Mouse (Mus musculus) midbrain, embryonic 12.5 days (tissue): ENCODE results near the gene Pknox2. TPM values are rescaled to one million over a fixed set of nuclear protein-coding genes. Genes with fewer than 3 reads are reported as not detected.

Source experiments
- ATAC-seq: fragments of 200-750 bp; cut with Nextera tagmentation; 2 replicates; pipeline ENCODE4 v1.8.0; 2017; ENCODE audit warnings: low read depth, moderate TSS enrichment, moderate library complexity; ENCODE audit not compliant: low FRiP score
- H3K27ac ChIP-seq: fragments of 300-500 bp; sonication (generic); replicated peaks from 2 replicates; pipeline ENCODE4 v1.5.1; 2016; ENCODE audit warnings: mild to moderate bottlenecking
- H3K27me3 ChIP-seq: fragments of 300-500 bp; sonication (generic); 2 replicates; pipeline ENCODE4 v1.6.1; 2016; ENCODE audit warnings: mild to moderate bottlenecking
- H3K36me3 ChIP-seq: fragments of 300-500 bp; sonication (generic); 2 replicates; pipeline ENCODE4 v1.6.1; 2016
- H3K4me1 ChIP-seq: fragments of 300-500 bp; sonication (generic); 2 replicates; pipeline ENCODE4 v1.6.1; 2016
- H3K4me2 ChIP-seq: fragments of 300-500 bp; sonication (generic); replicated peaks from 2 replicates; pipeline ENCODE4 v1.6.1; 2016; ENCODE audit warnings: mild to moderate bottlenecking, moderate library complexity
- H3K4me3 ChIP-seq: fragments of 300-500 bp; sonication (generic); 2 replicates; pipeline ENCODE4 v1.5.1; 2016; ENCODE audit warnings: mild to moderate bottlenecking
- H3K9ac ChIP-seq: fragments of 300-500 bp; sonication (generic); replicated peaks from 2 replicates; pipeline ENCODE4 v1.6.1; 2016; ENCODE audit warnings: mild to moderate bottlenecking, moderate library complexity
- H3K9me3 ChIP-seq: fragments of 300-500 bp; sonication (generic); 2 replicates; pipeline ENCODE4 v1.6.1; 2016; ENCODE audit warnings: mild to moderate bottlenecking
- WGBS: fragments of 180-500 bp; shearing (Covaris S2); methylation state at CpG from one replicate; pipeline ENCODE4 v1.1.7; 2016; 5-methylcytosine and 5-hydroxymethylcytosine counted together
- polyA plus RNA-seq: library from polyadenylated mRNA; unstranded; fragments of >200 nt; fragmentation: Nextera tagmentation; extraction: Ambion mirVana; gene quantifications from 2 replicates; pipeline ENCODE4 v1.2.1, GENCODE M21; 2016

Gene Pknox2
- polyA plus RNA-seq, 1 experiment from 2014 or later, result 33.7 TPM

GRCm38 (mm10) chr9:36970651-36971050 lies 176.6 kb downstream of the Pknox2 start:
- Histone ChIP-seq H3K9ac (no peak overlapping the region), H3K27ac (no peak overlapping the region), H3K4me3 (no peak overlapping the region), H3K36me3 (0 out of 2 replicates have a peak, but pooled peaks cover 3% of the 10 kb centered on the region), H3K4me2 (no peak overlapping the region), H3K27me3 (no peaks in the 10 kb centered on the region; the same call in 1 of the 2 replicates), H3K4me1 (peaks cover 37% of the 10 kb centered on the region; the same call in 1 of the 2 replicates), H3K9me3 (no peaks in the 10 kb centered on the region)
- peak; percentile 20; the same call in 1 of the 2 replicates for ATAC-seq
- WGBS, result 11% methylated on average over 5 of the region's 5 CpGs

GRCm38 (mm10) chr9:36969131-36969530 lies 178.1 kb downstream of the Pknox2 start:
- no peak overlapping the region for H3K9ac ChIP-seq
- H3K36me3 ChIP-seq, result 0 out of 2 replicates have a peak, but pooled peaks cover 3% of the 10 kb centered on the region
- H3K4me2 ChIP-seq, result no peak overlapping the region
- H3K9me3 ChIP-seq, result no peaks in the 10 kb centered on the region
- 82% methylated on average over 1 of the region's 1 CpGs for WGBS
- H3K4me3 ChIP-seq, result no peak overlapping the region
- H3K27ac ChIP-seq, result no peak overlapping the region
- no peak for ATAC-seq
- H3K4me1 ChIP-seq, result peaks cover 43% of the 10 kb centered on the region
- no peaks in the 10 kb centered on the region; the same call in 1 of the 2 replicates for H3K27me3 ChIP-seq

GRCm38 (mm10) chr9:36968713-36969112 lies 178.5 kb downstream of the Pknox2 start:
- Histone ChIP-seq H3K9me3 (no peaks in the 10 kb centered on the region), H3K27ac (no peak overlapping the region), H3K4me1 (peaks cover 45% of the 10 kb centered on the region), H3K9ac (no peak overlapping the region), H3K36me3 (0 out of 2 replicates have a peak, but pooled peaks cover 3% of the 10 kb centered on the region), H3K27me3 (no peaks in the 10 kb centered on the region; the same call in 1 of the 2 replicates), H3K4me2 (no peak overlapping the region), H3K4me3 (no peak overlapping the region)
- whole genome bisulfite sequencing, result 43% methylated on average over 7 of the region's 7 CpGs
- peak; percentile 32 for ATAC-seq

- Histone ChIP-seq H3K36me3 (0 out of 2 replicates have a peak, but pooled peaks cover 3% of the 10 kb centered on the region), H3K9me3 (no peaks in the 10 kb centered on the region), H3K4me1 (peaks cover 46% of the 10 kb centered on the region), H3K27me3 (no peaks in the 10 kb centered on the region; the same call in 1 of the 2 replicates), H3K27ac (0 out of 2 replicates have a peak overlapping the region, but pooled peaks have one; percentile 25), H3K9ac (no peak overlapping the region), H3K4me3 (no peak overlapping the region), H3K4me2 (no peak overlapping the region)
- ATAC-seq, result no peak
- 78% methylated on average over 7 of the region's 7 CpGs for WGBS
Measured at GRCm38 (mm10) chr9:36968236-36968635, 179.0 kb downstream of the Pknox2 start.

- no peaks in the 10 kb centered on the region; the same call in 1 of the 2 replicates for H3K27me3 ChIP-seq
- H3K36me3 ChIP-seq, result 0 out of 2 replicates have a peak, but pooled peaks cover 3% of the 10 kb centered on the region
- H3K9ac ChIP-seq, result no peak overlapping the region
- H3K4me3 ChIP-seq, result no peak overlapping the region
- no peaks in the 10 kb centered on the region for H3K9me3 ChIP-seq
- H3K4me1 ChIP-seq, result peaks cover 37% of the 10 kb centered on the region
- no peak overlapping the region for H3K27ac ChIP-seq
- no peak overlapping the region for H3K4me2 ChIP-seq
- WGBS, result 63% methylated on average over 5 of the region's 5 CpGs
- no peak for ATAC-seq
Measured at GRCm38 (mm10) chr9:36965720-36966119, 181.5 kb downstream of the Pknox2 start.

- Histone ChIP-seq H3K27ac (peak overlapping the region; percentile 66), H3K4me1 (peaks cover 37% of the 10 kb centered on the region), H3K36me3 (0 out of 2 replicates have a peak, but pooled peaks cover 3% of the 10 kb centered on the region), H3K4me3 (no peak overlapping the region), H3K27me3 (no peaks in the 10 kb centered on the region; the same call in 1 of the 2 replicates), H3K9me3 (no peaks in the 10 kb centered on the region), H3K9ac (no peak overlapping the region), H3K4me2 (no peak overlapping the region)
- 2% methylated on average over 5 of the region's 5 CpGs for WGBS
- ATAC-seq, result peak; percentile 65
Measured at GRCm38 (mm10) chr9:36964230-36964629, 183.0 kb downstream of the Pknox2 start.

- Histone ChIP-seq H3K4me2 (no peak overlapping the region), H3K27me3 (no peaks in the 10 kb centered on the region; the same call in 1 of the 2 replicates), H3K4me3 (no peak overlapping the region), H3K9ac (no peak overlapping the region), H3K4me1 (peaks cover 34% of the 10 kb centered on the region), H3K9me3 (no peaks in the 10 kb centered on the region), H3K36me3 (0 out of 2 replicates have a peak, but pooled peaks cover 3% of the 10 kb centered on the region), H3K27ac (peak overlapping the region; percentile 66)
- ATAC-seq, result no peak
- WGBS, result 37% methylated on average over 3 of the region's 3 CpGs
Measured at GRCm38 (mm10) chr9:36963512-36963911, 183.7 kb downstream of the Pknox2 start.

GRCm38 (mm10) chr9:36961874-36962273 lies 185.3 kb downstream of the Pknox2 start:
- Histone ChIP-seq H3K4me1 (peaks cover 36% of the 10 kb centered on the region), H3K27ac (no peak overlapping the region), H3K4me3 (no peak overlapping the region), H3K36me3 (no peaks in the 10 kb centered on the region), H3K27me3 (no peaks in the 10 kb centered on the region), H3K9me3 (no peaks in the 10 kb centered on the region), H3K4me2 (no peak overlapping the region), H3K9ac (no peak overlapping the region)
- ATAC-seq, result no peak
- WGBS, result 55% methylated on average over 1 of the region's 1 CpGs

- Histone ChIP-seq H3K9me3 (no peaks in the 10 kb centered on the region), H3K4me3 (no peak overlapping the region), H3K36me3 (no peaks in the 10 kb centered on the region), H3K9ac (no peak overlapping the region), H3K27ac (no peak overlapping the region), H3K27me3 (no peaks in the 10 kb centered on the region), H3K4me1 (peaks cover 30% of the 10 kb centered on the region), H3K4me2 (no peak overlapping the region)
- ATAC-seq, result no peak
- 88% methylated on average over 5 of the region's 5 CpGs for WGBS
Measured at GRCm38 (mm10) chr9:36961153-36961552, 186.1 kb downstream of the Pknox2 start.

GRCm38 (mm10) chr9:36951133-36951484 lies 196.1 kb downstream of the Pknox2 start:
- Histone ChIP-seq H3K27ac (peak overlapping the region; percentile 79), H3K9me3 (no peaks in the 10 kb centered on the region), H3K4me3 (no peak overlapping the region), H3K4me1 (peaks cover 31% of the 10 kb centered on the region), H3K27me3 (no peaks in the 10 kb centered on the region), H3K9ac (no peak overlapping the region), H3K36me3 (peaks cover 7% of the 10 kb centered on the region; the same call in 1 of the 2 replicates), H3K4me2 (0 out of 2 replicates have a peak overlapping the region, but pooled peaks have one; percentile 35)
- peak; percentile 42 for ATAC-seq
- 65% methylated on average over 2 of the region's 2 CpGs for WGBS

GRCm38 (mm10) chr9:36950271-36951132 lies 196.7 kb downstream of the Pknox2 start:
- H3K36me3 ChIP-seq, result peaks cover 7% of the 10 kb centered on the region; the same call in 1 of the 2 replicates
- no peaks in the 10 kb centered on the region for H3K27me3 ChIP-seq
- WGBS, result 6% methylated on average over 13 of the region's 14 CpGs
- peak overlapping the region; percentile 79 for H3K27ac ChIP-seq
- H3K4me2 ChIP-seq, result peak overlapping the region; percentile 35
- H3K4me3 ChIP-seq, result no peak overlapping the region
- H3K4me1 ChIP-seq, result peaks cover 31% of the 10 kb centered on the region
- ATAC-seq, result peak; percentile 87
- no peaks in the 10 kb centered on the region for H3K9me3 ChIP-seq
- no peak overlapping the region for H3K9ac ChIP-seq

- no peak overlapping the region for H3K4me3 ChIP-seq
Measured at GRCm38 (mm10) chr9:36948181-36948580, 199.0 kb downstream of the Pknox2 start.

More at GRCm38 (mm10) chr9:36948181-36948580, 199.0 kb downstream of the Pknox2 start:
- Histone ChIP-seq H3K9me3 (no peaks in the 10 kb centered on the region), H3K4me1 (peaks cover 34% of the 10 kb centered on the region), H3K36me3 (no peaks in the 10 kb centered on the region), H3K4me2 (no peak overlapping the region), H3K27me3 (no peaks in the 10 kb centered on the region), H3K27ac (no peak overlapping the region), H3K9ac (no peak overlapping the region)
- ATAC-seq, result no peak
- 91% methylated on average over 5 of the region's 5 CpGs for WGBS
